In genomic region chr11:113490530-113491520, GRCm38 (mm10) we compare ENCODE assay signal across 17 mouse cellular contexts.
DNase-seq lines count a peak whose midpoint lies in the region; ATAC-seq and TF ChIP-seq lines count a peak whose summit lies in the region.
"Had no signal": no experiment of that assay in that cellular context is flagged by ENCODE, and none has a peak within 500 bp of the region (broad histone marks: within the 10 kb centered on the region; RNA-seq: fewer than 3 reads in every experiment).

No protein-coding gene starts in this region.

- ATAC-seq in lung, embryonic 15.5 days (ENCODE audit: borderline replicate concordance, extremely low read depth, low FRiP score, low TSS enrichment), result 0 out of 2 replicates have a peak, but pooled peaks have one; percentile 37
- peak; percentile 50; the same call in 1 of the 2 replicates for ATAC-seq in liver, embryonic 15.5 days (ENCODE audit: insufficient read depth)
- ATAC-seq: midbrain, embryonic 15.5 days had no signal

- H3K4me3 ChIP-seq in lung, embryonic 15.5 days, result no peak overlapping the region
- no peak overlapping the region for H3K4me3 ChIP-seq in lung, adult 2 months (replicated peaks; ENCODE audit: extremely low read depth, low read depth, low read length)
- H3K4me3 ChIP-seq in C2C12 (ENCODE audit: insufficient read depth, poor library complexity, severe bottlenecking), result no peak overlapping the region
- no peak overlapping the region for H3K4me3 ChIP-seq in liver, embryonic 15.5 days (replicated peaks)
- H3K4me3 ChIP-seq: embryonic facial prominence, embryonic 13.5 days; midbrain, embryonic 15.5 days had no signal

- H3ac ChIP-seq in C2C12 (ENCODE audit: control insufficient read depth, insufficient read length, low read depth), result no peak overlapping the region

- no peak overlapping the region for H3K9ac ChIP-seq in lung, embryonic 15.5 days
- no peak overlapping the region for H3K9ac ChIP-seq in liver, embryonic 15.5 days
- H3K9ac ChIP-seq: embryonic facial prominence, embryonic 13.5 days; midbrain, embryonic 15.5 days had no signal

- TF ChIP-seq POLR2A in lung, adult 2 months (IDR thresholded peaks at IDR 0.05; ENCODE audit: borderline replicate concordance, extremely low read depth, low read depth, low read length), result no peak

- 0 out of 2 replicates have a peak, but pooled peaks cover 5% of the 10 kb centered on the region for H3K4me1 ChIP-seq in lung, embryonic 15.5 days
- peaks cover 3% of the 10 kb centered on the region; the same call in 1 of the 2 replicates for H3K4me1 ChIP-seq in lung, adult 2 months (ENCODE audit: control insufficient read depth, insufficient read depth, low read length)
- peaks cover 62% of the 10 kb centered on the region for H3K4me1 ChIP-seq in liver, embryonic 15.5 days (replicated peaks)

- no peaks in the 10 kb centered on the region for H3K9me3 ChIP-seq in lung, embryonic 15.5 days
- H3K9me3 ChIP-seq in liver, embryonic 15.5 days (replicated peaks), result no peaks in the 10 kb centered on the region
- H3K9me3 ChIP-seq: embryonic facial prominence, embryonic 13.5 days; midbrain, embryonic 15.5 days had no signal

- TF ChIP-seq CTCF in lung, adult 2 months (IDR thresholded peaks at IDR 0.05; ENCODE audit: insufficient read depth, low read length), result no peak
- TF ChIP-seq CTCF in C2C12 (IDR thresholded peaks at IDR 0.05; ENCODE audit: control insufficient read depth, insufficient read depth, insufficient read length), result no peak

- peak overlapping the region; percentile 39 for H3K27ac ChIP-seq in lung, embryonic 15.5 days
- peak overlapping the region; percentile 34; the same call in 1 of the 2 replicates for H3K27ac ChIP-seq in liver, embryonic 15.5 days (replicated peaks)
- H3K27ac ChIP-seq: embryonic facial prominence, embryonic 13.5 days; midbrain, embryonic 15.5 days had no signal

- no peak for DNase-seq in lung, adult 2 months
- peak; percentile 58 for DNase-seq in 3T3-L1 (ENCODE audit: low read depth, low spot score)
- DNase-seq in frontal cortex, postnatal 36 days (ENCODE audit: low spot score in 2 of 2), result no peak
- DNase-seq in heart, adult 11 months, result no peak
- DNase-seq: adrenal gland, postnatal 25 days; cerebellum, adult 2 months; gastrocnemius, postnatal 14 days; heart, postnatal 10 days; kidney, adult 18-20 months; kidney, postnatal 14 days; left cerebral cortex, postnatal 4 days; thymus, adult 2 months had no signal

- no peaks in the 10 kb centered on the region for H3K79me3 ChIP-seq in C2C12 (ENCODE audit: low read depth)

- H3K4me2 ChIP-seq in lung, embryonic 15.5 days, result no peak overlapping the region
- H3K4me2 ChIP-seq in liver, embryonic 15.5 days, result peak overlapping the region; percentile 10; the same call in 1 of the 2 replicates
- H3K4me2 ChIP-seq: embryonic facial prominence, embryonic 13.5 days; midbrain, embryonic 15.5 days had no signal

- no peaks in the 10 kb centered on the region for H3K36me3 ChIP-seq in lung, embryonic 15.5 days
- no peaks in the 10 kb centered on the region for H3K36me3 ChIP-seq in C2C12 (ENCODE audit: control insufficient read depth, insufficient read depth)
- H3K36me3 ChIP-seq in liver, embryonic 15.5 days (replicated peaks), result no peaks in the 10 kb centered on the region
- H3K36me3 ChIP-seq: embryonic facial prominence, embryonic 13.5 days; midbrain, embryonic 15.5 days had no signal

- H3K27me3 ChIP-seq in lung, embryonic 15.5 days, result no peaks in the 10 kb centered on the region
- no peaks in the 10 kb centered on the region for H3K27me3 ChIP-seq in C2C12 (ENCODE audit: control insufficient read depth, insufficient read depth, insufficient read length)
- no peaks in the 10 kb centered on the region for H3K27me3 ChIP-seq in liver, embryonic 15.5 days
- H3K27me3 ChIP-seq: embryonic facial prominence, embryonic 13.5 days; midbrain, embryonic 15.5 days had no signal

- H3K79me2 ChIP-seq in C2C12 (ENCODE audit: control insufficient read depth, insufficient read depth), result no peaks in the 10 kb centered on the region

- WGBS in lung, embryonic 15.5 days, result 52% methylated on average over 20 of the region's 20 CpGs
- WGBS in lung, adult 2 months, result 61% methylated on average over 20 of the region's 20 CpGs
- 50% methylated on average over 20 of the region's 20 CpGs for WGBS in liver, embryonic 15.5 days (ENCODE audit: insufficient replicate concordance)

TF ChIP-seq in C2C12, 6 proteins besides CTCF, POLR2A, EP300 and RAD21:
- no peak for TF ChIP-seq FOSL1 (IDR thresholded peaks at IDR 0.05; ENCODE audit: insufficient read depth, low read length, poor library complexity, severe bottlenecking)
- peak; percentile 0 for TF ChIP-seq USF1 (IDR thresholded peaks at IDR 0.05; ENCODE audit: low read depth)
- TF ChIP-seq MAX (IDR thresholded peaks at IDR 0.05), result no peak
TF ChIP-seq in C2C12: peak in this region for 1.
